In genomic region chr9:107838869-107839268, GRCm38 (mm10) we compare ENCODE assay signal across 22 mouse cellular contexts. TPM values are rescaled to one million over a fixed set of nuclear protein-coding genes. Genes with fewer than 3 reads are reported as not detected.
DNase-seq lines count a peak whose midpoint lies in the region; ATAC-seq lines count a peak whose summit lies in the region.
"Had no signal": no experiment of that assay in that cellular context is flagged by ENCODE, and none has a peak within 500 bp of the region (broad histone marks: within the 10 kb centered on the region; RNA-seq: fewer than 3 reads in every experiment).

No protein-coding gene starts in this region.

- H3K27ac ChIP-seq in heart, embryonic 11.5 days (ENCODE audit: low read depth, low read length) = no peak overlapping the region
- H3K27ac ChIP-seq in neural tube, embryonic 15.5 days (replicated peaks) = no peak overlapping the region
- H3K27ac ChIP-seq: embryonic facial prominence, embryonic 13.5 days; embryonic facial prominence, embryonic 15.5 days; forebrain, embryonic 10.5 days; forebrain, embryonic 12.5 days had no signal

- no peak for ATAC-seq in heart, embryonic 11.5 days (replicated peaks; ENCODE audit: insufficient number of reproducible peaks, low FRiP score, low TSS enrichment)
- ATAC-seq in neural tube, embryonic 15.5 days (ENCODE audit: low FRiP score) = no peak
- ATAC-seq: forebrain, embryonic 14.5 days; forebrain, embryonic 16.5 days had no signal

- 88% methylated on average over 1 of the region's 1 CpGs for WGBS in heart, embryonic 11.5 days (ENCODE audit: insufficient replicate concordance)
- WGBS in neural tube, embryonic 15.5 days = 98% methylated on average over 1 of the region's 1 CpGs

- H3K4me2 ChIP-seq in heart, embryonic 11.5 days = no peak overlapping the region
- H3K4me2 ChIP-seq in neural tube, embryonic 15.5 days = no peak overlapping the region
- H3K4me2 ChIP-seq: embryonic facial prominence, embryonic 13.5 days; embryonic facial prominence, embryonic 15.5 days; forebrain, embryonic 12.5 days had no signal

- H3K36me3 ChIP-seq in heart, embryonic 11.5 days (ENCODE audit: control insufficient read depth, insufficient read depth, low read length) = peaks cover 7% of the 10 kb centered on the region; the same call in 1 of the 2 replicates
- peaks cover 11% of the 10 kb centered on the region for H3K36me3 ChIP-seq in neural tube, embryonic 15.5 days

- H3K9ac ChIP-seq in heart, embryonic 11.5 days (ENCODE audit: low read depth, low read length) = no peak overlapping the region
- no peak overlapping the region for H3K9ac ChIP-seq in neural tube, embryonic 15.5 days (replicated peaks)
- H3K9ac ChIP-seq: embryonic facial prominence, embryonic 13.5 days; embryonic facial prominence, embryonic 15.5 days; forebrain, embryonic 12.5 days had no signal

- H3K4me3 ChIP-seq in heart, embryonic 11.5 days (ENCODE audit: low read depth, low read length) = no peak overlapping the region
- no peak overlapping the region for H3K4me3 ChIP-seq in neural tube, embryonic 15.5 days (replicated peaks)
- H3K4me3 ChIP-seq: embryonic facial prominence, embryonic 13.5 days; embryonic facial prominence, embryonic 15.5 days; erythroblast, embryonic 14.5 days; forebrain, embryonic 10.5 days; forebrain, embryonic 12.5 days had no signal

- DNase-seq in heart, adult 11 months = peak; percentile 13
- peak; percentile 10 for DNase-seq in right cerebral cortex, adult 18-20 months
- DNase-seq in right cerebral cortex, postnatal 10 days (ENCODE audit: low spot score in 2 of 2) = no peak
- peak; percentile 28 for DNase-seq in telencephalon, adult 2 months (ENCODE audit: low read depth, low spot score)
- DNase-seq: adrenal gland, adult 2 months; adrenal gland, postnatal 10 days; adrenal gland, postnatal 25 days; cerebellum, adult 11-12 months; cerebellum, adult 2 months; cerebellum, adult 9-10 months; cerebellum, postnatal 10 days; cerebellum, postnatal 25 days; embryo, embryonic 11 days had no signal

- no peaks in the 10 kb centered on the region for H3K4me1 ChIP-seq in heart, embryonic 11.5 days (ENCODE audit: control insufficient read depth, insufficient read depth, low read length)
- H3K4me1 ChIP-seq in neural tube, embryonic 15.5 days = no peaks in the 10 kb centered on the region
- H3K4me1 ChIP-seq: embryonic facial prominence, embryonic 13.5 days; embryonic facial prominence, embryonic 15.5 days; forebrain, embryonic 10.5 days; forebrain, embryonic 12.5 days had no signal

- no peaks in the 10 kb centered on the region for H3K27me3 ChIP-seq in heart, embryonic 11.5 days (ENCODE audit: control insufficient read depth, insufficient read depth, low read length)
- H3K27me3 ChIP-seq in neural tube, embryonic 15.5 days (replicated peaks) = no peaks in the 10 kb centered on the region
- H3K27me3 ChIP-seq: embryonic facial prominence, embryonic 13.5 days; embryonic facial prominence, embryonic 15.5 days; forebrain, embryonic 12.5 days had no signal

- H3K9me3 ChIP-seq in heart, embryonic 11.5 days (replicated peaks; ENCODE audit: control insufficient read depth, low read length) = no peaks in the 10 kb centered on the region
- no peaks in the 10 kb centered on the region for H3K9me3 ChIP-seq in neural tube, embryonic 15.5 days (replicated peaks)
- H3K9me3 ChIP-seq: embryonic facial prominence, embryonic 13.5 days; embryonic facial prominence, embryonic 15.5 days; forebrain, embryonic 10.5 days; forebrain, embryonic 12.5 days had no signal

RNA-seq across cellular contexts. Expression of gene Rbm6, which starts 34.2 kb away (rescaled TPM):
- polyA plus RNA-seq in heart, embryonic 11.5 days (2014; fragmentation: Nextera tagmentation; extraction: Ambion mirVana) = 46.0 and 51.3 TPM in 2 replicates
- 85.4 and 86.3 TPM in 2 replicates for polyA plus RNA-seq in neural tube, embryonic 15.5 days (2015; fragmentation: Nextera tagmentation; extraction: Ambion mirVana)

RNA-seq across cellular contexts. Expression of gene Mon1a, which starts 49.1 kb away (rescaled TPM):
- 9.6 and 11.9 TPM in 2 replicates for polyA plus RNA-seq in heart, embryonic 11.5 days (2014; fragmentation: Nextera tagmentation; extraction: Ambion mirVana)
- 23.0 and 23.3 TPM in 2 replicates for polyA plus RNA-seq in neural tube, embryonic 15.5 days (2015; fragmentation: Nextera tagmentation; extraction: Ambion mirVana)

Comparison
In these comparisons a context has a peak if more than half of its experiments do, and no peak if none do; other contexts are left out.
1. DNase-seq: peak in heart, adult 11 months (single experiment), right cerebral cortex, adult 18-20 months (single experiment) and telencephalon, adult 2 months (single experiment); none in right cerebral cortex, postnatal 10 days (0 of 2).